Mouse (Mus musculus) midbrain, postnatal 0 days (tissue): ENCODE results near the gene Tbck. TPM values are rescaled to one million over a fixed set of nuclear protein-coding genes. Genes with fewer than 3 reads are reported as not detected.

Experiments
- ATAC-seq: fragments of 200-750 bp; cut with Nextera tagmentation; 2 replicates; pipeline ENCODE4 v1.8.0; 2017; ENCODE audit warnings: moderate number of reproducible peaks, mild to moderate bottlenecking, moderate TSS enrichment, moderate library complexity; ENCODE audit not compliant: low FRiP score
- DNase-seq: peaks from one replicate; pipeline ENCODE4 v3.0.0-alpha.2; 2015; ENCODE audit warnings: low spot score
- H3K27ac ChIP-seq: fragments of 300-500 bp; sonication (generic); 2 replicates; pipeline ENCODE4 v1.5.1; 2014; ENCODE audit warnings: low read depth, mild to moderate bottlenecking, low read length, mixed read lengths
- H3K27me3 ChIP-seq: fragments of 300-500 bp; sonication (generic); 2 replicates; pipeline ENCODE4 v1.6.1; 2014; ENCODE audit warnings: low read length, control low read depth, mixed read lengths; ENCODE audit not compliant: insufficient read depth
- H3K36me3 ChIP-seq: fragments of 300-500 bp; sonication (generic); 2 replicates; pipeline ENCODE4 v1.6.1; 2014; ENCODE audit warnings: low read length, control low read depth, mixed read lengths; ENCODE audit not compliant: insufficient read depth
- H3K4me1 ChIP-seq: fragments of 300-500 bp; sonication (generic); 2 replicates; pipeline ENCODE4 v1.6.1; 2014; ENCODE audit warnings: mild to moderate bottlenecking, control low read depth, antibody characterized with exemption, low read length, mixed read lengths; ENCODE audit not compliant: insufficient read depth
- H3K4me2 ChIP-seq: fragments of 300-500 bp; sonication (generic); 2 replicates; pipeline ENCODE4 v1.6.1; 2014; ENCODE audit warnings: low read depth, mild to moderate bottlenecking, low read length, mixed read lengths; ENCODE audit not compliant: poor library complexity, severe bottlenecking
- H3K4me3 ChIP-seq: fragments of 300-500 bp; sonication (generic); 2 replicates; pipeline ENCODE4 v1.5.1; 2014; ENCODE audit warnings: low read depth, mild to moderate bottlenecking, low read length, moderate library complexity
- H3K9ac ChIP-seq: fragments of 300-500 bp; sonication (generic); replicated peaks from 2 replicates; pipeline ENCODE4 v1.6.1; 2014; ENCODE audit warnings: mild to moderate bottlenecking, low read length, moderate library complexity, mixed read lengths; ENCODE audit not compliant: poor library complexity, severe bottlenecking
- H3K9me3 ChIP-seq: fragments of 300-500 bp; sonication (generic); 2 replicates; pipeline ENCODE4 v1.6.1; 2016; ENCODE audit warnings: low read length, control low read depth
- CTCF ChIP-seq: IDR thresholded peaks from 2 replicates; pipeline ENCODE4 v1.5.1; 2016; ENCODE audit warnings: antibody characterized with exemption, mild to moderate bottlenecking
- WGBS: fragments of 180-500 bp; shearing (Covaris S2); extraction: QIAGEN DNeasy Blood & Tissue Kit; methylation state at CpG from one replicate; pipeline ENCODE4 v1.1.7; 2014; 5-methylcytosine and 5-hydroxymethylcytosine counted together
- polyA plus RNA-seq: library from polyadenylated mRNA; unstranded; fragments of >200 nt; fragmentation: Nextera tagmentation; extraction: Ambion mirVana; gene quantifications from 2 replicates; pipeline ENCODE4 v1.2.1, GENCODE M21; 2015
- total RNA-seq: library from RNA; depleted of rRNA; stranded (reverse); fragments of >200 nt; gene quantifications from 2 replicates; pipeline ENCODE4 v1.2.3, GENCODE M21; 2014

Gene Tbck
- total and polyA plus RNA-seq, 2 experiments from 2014 or later = 33.2 to 43.5 TPM

- ATAC-seq (no peak), DNase-seq (no peak)
- no peak for TF ChIP-seq CTCF
- H3K36me3 ChIP-seq = 0 out of 2 replicates have a peak, but pooled peaks cover 8% of the 10 kb centered on the region
- no peaks in the 10 kb centered on the region for H3K27me3 ChIP-seq
- WGBS = 39% methylated on average over 7 of the region's 7 CpGs
- H3K9me3 ChIP-seq = no peaks in the 10 kb centered on the region
- H3K4me2 ChIP-seq = no peak overlapping the region
- H3K27ac ChIP-seq = no peak overlapping the region
- no peak overlapping the region for H3K9ac ChIP-seq
- no peaks in the 10 kb centered on the region for H3K4me1 ChIP-seq
- no peak overlapping the region for H3K4me3 ChIP-seq
Observed at GRCm38 (mm10) chr3:132772054-132772453, 88.1 kb downstream of the Tbck start.

- TF ChIP-seq CTCF = no peak
- H3K4me2 ChIP-seq = no peak overlapping the region
- no peaks in the 10 kb centered on the region for H3K9me3 ChIP-seq
- 0 out of 2 replicates have a peak, but pooled peaks cover 4% of the 10 kb centered on the region for H3K36me3 ChIP-seq
- 90% methylated on average over 7 of the region's 7 CpGs for WGBS
- H3K9ac ChIP-seq = no peak overlapping the region
- no peaks in the 10 kb centered on the region for H3K27me3 ChIP-seq
- H3K27ac ChIP-seq = no peak overlapping the region
- H3K4me3 ChIP-seq = no peak overlapping the region
- no peaks in the 10 kb centered on the region for H3K4me1 ChIP-seq
- ATAC-seq = no peak
- no peak for DNase-seq
Observed at GRCm38 (mm10) chr3:132776686-132777085, 92.7 kb downstream of the Tbck start.

- DNase-seq (no peak), ATAC-seq (no peak)
- Histone ChIP-seq H3K4me3 (no peak overlapping the region), H3K27ac (no peak overlapping the region), H3K9ac (no peak overlapping the region), H3K9me3 (no peaks in the 10 kb centered on the region), H3K36me3 (no peaks in the 10 kb centered on the region), H3K27me3 (no peaks in the 10 kb centered on the region), H3K4me1 (no peaks in the 10 kb centered on the region), H3K4me2 (no peak overlapping the region)
- 94% methylated on average over 2 of the region's 2 CpGs for WGBS
- no peak for TF ChIP-seq CTCF
Observed at GRCm38 (mm10) chr3:132781103-132781502, 97.2 kb downstream of the Tbck start.

- Histone ChIP-seq H3K27me3 (no peaks in the 10 kb centered on the region), H3K36me3 (peaks cover 4% of the 10 kb centered on the region; the same call in 1 of the 2 replicates), H3K4me3 (no peak overlapping the region), H3K9me3 (no peaks in the 10 kb centered on the region), H3K4me2 (no peak overlapping the region), H3K9ac (no peak overlapping the region), H3K4me1 (no peaks in the 10 kb centered on the region), H3K27ac (no peak overlapping the region)
- DNase-seq (peak; percentile 1), ATAC-seq (no peak)
- TF ChIP-seq CTCF = no peak
- WGBS = 83% methylated on average over 1 of the region's 1 CpGs
Observed at GRCm38 (mm10) chr3:132783087-132783486, 99.1 kb downstream of the Tbck start.

- Histone ChIP-seq H3K4me2 (no peak overlapping the region), H3K4me3 (no peak overlapping the region), H3K9ac (no peak overlapping the region), H3K27me3 (no peaks in the 10 kb centered on the region), H3K4me1 (no peaks in the 10 kb centered on the region), H3K9me3 (no peaks in the 10 kb centered on the region), H3K27ac (no peak overlapping the region), H3K36me3 (peaks cover 4% of the 10 kb centered on the region; the same call in 1 of the 2 replicates)
- no peak for ATAC-seq
- TF ChIP-seq CTCF = no peak
- 96% methylated on average over 6 of the region's 6 CpGs for WGBS
- DNase-seq = no peak
Observed at GRCm38 (mm10) chr3:132784732-132785131, 100.8 kb downstream of the Tbck start.

GRCm38 (mm10) chr3:132786690-132787089, 102.7 kb downstream of the Tbck start:
- Histone ChIP-seq H3K9me3 (no peaks in the 10 kb centered on the region), H3K27me3 (no peaks in the 10 kb centered on the region), H3K27ac (no peak overlapping the region), H3K9ac (no peak overlapping the region), H3K36me3 (peaks cover 4% of the 10 kb centered on the region; the same call in 1 of the 2 replicates), H3K4me2 (no peak overlapping the region), H3K4me3 (no peak overlapping the region), H3K4me1 (no peaks in the 10 kb centered on the region)
- 92% methylated on average over 3 of the region's 3 CpGs for WGBS
- no peak for ATAC-seq
- TF ChIP-seq CTCF = no peak
- DNase-seq = no peak
